Mouse (Mus musculus): ENCODE measurements around the gene Mettl5. TPM values are rescaled to one million over a fixed set of nuclear protein-coding genes. Genes with fewer than 3 reads are reported as not detected.

The Mettl5 gene
- polyA plus RNA-seq, 1 experiment = 4.0 TPM

DNA sequence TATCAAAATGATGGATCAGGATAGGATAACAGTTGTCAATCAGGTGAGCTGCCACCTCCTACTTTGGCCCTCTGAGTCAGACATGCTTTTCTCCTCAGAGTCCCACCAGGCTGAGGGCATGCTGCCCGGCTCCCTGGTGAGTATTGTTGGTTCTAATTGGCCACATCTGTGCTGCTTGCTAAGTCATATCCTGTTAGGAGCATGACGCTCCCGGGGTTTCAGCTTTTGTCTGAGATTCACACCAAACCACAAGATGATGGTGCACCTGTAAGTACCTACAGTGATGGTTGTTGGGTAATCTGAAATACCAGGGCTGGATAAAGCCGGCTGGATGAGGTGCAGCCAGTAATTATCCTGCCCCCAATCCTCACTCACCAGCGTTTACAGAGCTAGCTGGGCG lies 45.2 kb downstream of the Mettl5 start:
- DNase-seq = no peak
- H3K4me1 ChIP-seq (replicated peaks; ENCODE audit: control insufficient read depth, insufficient read depth, low read length) = peaks cover 4% of the 10 kb centered on the region
- H3K4me3 ChIP-seq (ENCODE audit: control insufficient read depth, insufficient read depth, low read length) = no peak overlapping the region
- H3K27me3 ChIP-seq (ENCODE audit: control insufficient read depth, insufficient read depth, low read length) = no peaks in the 10 kb centered on the region
- no peaks in the 10 kb centered on the region for H3K36me3 ChIP-seq (ENCODE audit: control insufficient read depth, insufficient read depth, low read length)
- no peak overlapping the region for H3K27ac ChIP-seq (ENCODE audit: control insufficient read depth, insufficient read depth, low read length)
- TF ChIP-seq CTCF (IDR thresholded peaks at IDR 0.05; ENCODE audit: borderline replicate concordance, control insufficient read depth, extremely low read depth, insufficient read depth, low read length, poor library complexity) (no peak), POLR2A (IDR thresholded peaks at IDR 0.05; ENCODE audit: control insufficient read depth, extremely low read depth, insufficient read depth, low read length, poor library complexity) (no peak)
- WGBS = 39% methylated on average over 6 of the region's 6 CpGs

DNA sequence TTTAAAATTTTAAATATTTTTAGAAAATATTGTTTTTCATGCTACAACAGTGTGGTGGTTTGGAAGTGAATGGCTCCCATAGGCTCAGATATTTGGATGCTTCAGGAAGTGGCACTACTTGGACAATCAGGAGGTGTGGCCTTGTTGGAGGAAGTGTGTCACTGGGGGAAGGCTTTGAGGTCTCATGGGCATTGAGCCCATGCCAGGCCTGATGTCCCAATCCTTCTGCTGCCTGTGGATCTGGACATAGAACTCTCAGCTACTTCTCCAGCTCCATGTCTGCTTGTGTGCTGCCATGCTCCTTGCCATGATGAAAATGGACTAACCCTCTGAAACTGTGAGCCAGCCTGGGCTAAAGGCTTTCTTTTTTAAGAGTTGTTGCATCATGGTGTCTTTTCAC lies 46.7 kb downstream of the Mettl5 start:
- TF ChIP-seq CTCF (IDR thresholded peaks at IDR 0.05; ENCODE audit: borderline replicate concordance, control insufficient read depth, extremely low read depth, insufficient read depth, low read length, poor library complexity) (no peak), POLR2A (IDR thresholded peaks at IDR 0.05; ENCODE audit: control insufficient read depth, extremely low read depth, insufficient read depth, low read length, poor library complexity) (no peak)
- Histone ChIP-seq H3K4me1 (replicated peaks; ENCODE audit: control insufficient read depth, insufficient read depth, low read length) (peaks cover 4% of the 10 kb centered on the region), H3K27me3 (ENCODE audit: control insufficient read depth, insufficient read depth, low read length) (no peaks in the 10 kb centered on the region), H3K4me3 (ENCODE audit: control insufficient read depth, insufficient read depth, low read length) (no peak overlapping the region), H3K27ac (ENCODE audit: control insufficient read depth, insufficient read depth, low read length) (no peak overlapping the region), H3K36me3 (ENCODE audit: control insufficient read depth, insufficient read depth, low read length) (no peaks in the 10 kb centered on the region)
- no peak for DNase-seq

DNA sequence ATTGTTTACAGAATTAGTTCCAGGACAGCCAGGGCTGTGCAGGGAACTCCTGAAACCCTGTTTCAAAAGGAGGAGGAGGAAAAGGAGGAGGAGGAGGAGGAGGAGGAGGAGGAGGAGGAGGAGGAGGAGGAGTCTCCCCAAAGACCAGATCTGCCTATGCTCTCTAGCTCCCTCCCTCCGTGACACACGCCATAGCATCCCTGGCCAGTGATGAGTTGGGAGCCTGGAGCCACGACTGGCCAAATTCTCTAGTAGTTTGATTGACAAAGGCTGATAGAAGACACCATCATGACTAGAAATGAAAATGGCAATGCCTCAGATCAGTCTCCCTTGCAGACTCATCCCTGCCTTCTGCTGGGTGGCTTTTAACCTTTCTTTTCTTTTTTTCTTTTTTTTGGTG lies 47.4 kb downstream of the Mettl5 start:
- Histone ChIP-seq H3K4me1 (replicated peaks; ENCODE audit: control insufficient read depth, insufficient read depth, low read length) (peaks cover 4% of the 10 kb centered on the region), H3K36me3 (ENCODE audit: control insufficient read depth, insufficient read depth, low read length) (no peaks in the 10 kb centered on the region), H3K27ac (ENCODE audit: control insufficient read depth, insufficient read depth, low read length) (no peak overlapping the region), H3K4me3 (ENCODE audit: control insufficient read depth, insufficient read depth, low read length) (no peak overlapping the region), H3K27me3 (ENCODE audit: control insufficient read depth, insufficient read depth, low read length) (no peaks in the 10 kb centered on the region)
- DNase-seq = no peak
- TF ChIP-seq CTCF (IDR thresholded peaks at IDR 0.05; ENCODE audit: borderline replicate concordance, control insufficient read depth, extremely low read depth, insufficient read depth, low read length, poor library complexity) (no peak), POLR2A (IDR thresholded peaks at IDR 0.05; ENCODE audit: control insufficient read depth, extremely low read depth, insufficient read depth, low read length, poor library complexity) (no peak)
- WGBS = 86% methylated on average over 3 of the region's 3 CpGs

DNA sequence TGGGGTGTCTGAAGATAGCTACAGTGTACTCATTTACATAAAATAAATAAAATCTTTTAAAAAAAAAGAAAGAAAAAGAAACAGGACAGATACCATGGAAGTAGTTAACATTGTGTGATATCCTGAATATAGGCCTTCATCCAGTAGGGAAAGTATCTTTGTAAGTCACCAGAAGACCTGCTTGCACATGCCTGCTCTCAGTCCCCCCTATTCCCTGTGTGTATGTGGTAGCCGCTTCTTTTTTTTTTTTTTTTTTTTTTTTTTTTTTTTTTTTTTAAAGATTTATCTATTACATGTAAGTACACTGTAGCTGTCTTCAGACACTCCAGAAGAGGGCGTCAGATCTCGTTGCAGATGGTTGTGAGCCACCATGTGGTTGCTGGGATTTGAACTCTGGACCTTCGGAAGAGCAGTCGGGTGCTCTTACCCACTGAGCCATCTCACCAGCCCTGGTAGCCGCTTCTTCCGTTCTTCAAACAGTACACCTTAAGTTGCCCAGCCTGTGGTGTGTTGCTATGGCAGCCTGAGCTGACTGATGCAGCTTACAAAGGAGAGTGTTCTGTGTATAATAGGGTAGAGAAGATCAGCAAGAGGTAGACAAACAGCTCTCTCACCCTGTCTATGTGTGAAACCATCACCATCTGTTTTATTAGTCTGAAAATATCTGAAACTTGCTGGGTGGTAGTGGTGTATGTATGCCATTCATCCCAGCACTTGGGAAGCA lies 48.0 kb downstream of the Mettl5 start:
- H3K27ac ChIP-seq (ENCODE audit: control insufficient read depth, insufficient read depth, low read length) = no peak overlapping the region
- TF ChIP-seq CTCF (IDR thresholded peaks at IDR 0.05; ENCODE audit: borderline replicate concordance, control insufficient read depth, extremely low read depth, insufficient read depth, low read length, poor library complexity) (no peak), POLR2A (IDR thresholded peaks at IDR 0.05; ENCODE audit: control insufficient read depth, extremely low read depth, insufficient read depth, low read length, poor library complexity) (no peak)
- H3K27me3 ChIP-seq (ENCODE audit: control insufficient read depth, insufficient read depth, low read length) = no peaks in the 10 kb centered on the region
- 87% methylated on average over 7 of the region's 7 CpGs for WGBS
- DNase-seq = no peak
- no peaks in the 10 kb centered on the region for H3K36me3 ChIP-seq (ENCODE audit: control insufficient read depth, insufficient read depth, low read length)
- no peak overlapping the region for H3K4me3 ChIP-seq (ENCODE audit: control insufficient read depth, insufficient read depth, low read length)
- H3K4me1 ChIP-seq (replicated peaks; ENCODE audit: control insufficient read depth, insufficient read depth, low read length) = peaks cover 4% of the 10 kb centered on the region

DNA sequence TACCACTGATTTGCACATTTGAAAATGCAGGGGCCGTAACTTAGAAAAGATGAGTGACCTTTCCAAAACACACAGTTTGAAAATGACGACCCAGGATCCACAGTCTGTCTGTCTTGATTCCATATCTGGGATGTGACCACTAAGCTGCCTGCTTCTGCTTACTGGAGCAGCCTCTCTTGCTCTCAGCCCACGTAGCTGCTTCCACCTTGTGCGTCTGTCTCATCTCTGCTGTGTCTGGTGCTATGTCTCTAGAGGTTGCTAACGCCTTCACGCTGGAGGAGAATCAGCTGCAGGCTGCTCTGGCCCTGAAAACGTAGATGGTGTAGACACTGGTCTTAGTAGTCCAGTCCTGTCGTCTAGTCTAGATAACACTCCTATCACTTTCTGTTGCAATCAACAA lies 55.3 kb downstream of the Mettl5 start:
- no peak for DNase-seq
- H3K27me3 ChIP-seq (ENCODE audit: control insufficient read depth, insufficient read depth, low read length) = no peaks in the 10 kb centered on the region
- 92% methylated on average over 8 of the region's 8 CpGs for WGBS
- H3K4me3 ChIP-seq (ENCODE audit: control insufficient read depth, insufficient read depth, low read length) = no peak overlapping the region
- no peak overlapping the region for H3K27ac ChIP-seq (ENCODE audit: control insufficient read depth, insufficient read depth, low read length)
- no peaks in the 10 kb centered on the region for H3K36me3 ChIP-seq (ENCODE audit: control insufficient read depth, insufficient read depth, low read length)
- no peaks in the 10 kb centered on the region; the same call in 1 of the 2 replicates for H3K4me1 ChIP-seq (replicated peaks; ENCODE audit: control insufficient read depth, insufficient read depth, low read length)
- TF ChIP-seq POLR2A (IDR thresholded peaks at IDR 0.05; ENCODE audit: control insufficient read depth, extremely low read depth, insufficient read depth, low read length, poor library complexity) (no peak), CTCF (IDR thresholded peaks at IDR 0.05; ENCODE audit: borderline replicate concordance, control insufficient read depth, extremely low read depth, insufficient read depth, low read length, poor library complexity) (no peak)

DNA sequence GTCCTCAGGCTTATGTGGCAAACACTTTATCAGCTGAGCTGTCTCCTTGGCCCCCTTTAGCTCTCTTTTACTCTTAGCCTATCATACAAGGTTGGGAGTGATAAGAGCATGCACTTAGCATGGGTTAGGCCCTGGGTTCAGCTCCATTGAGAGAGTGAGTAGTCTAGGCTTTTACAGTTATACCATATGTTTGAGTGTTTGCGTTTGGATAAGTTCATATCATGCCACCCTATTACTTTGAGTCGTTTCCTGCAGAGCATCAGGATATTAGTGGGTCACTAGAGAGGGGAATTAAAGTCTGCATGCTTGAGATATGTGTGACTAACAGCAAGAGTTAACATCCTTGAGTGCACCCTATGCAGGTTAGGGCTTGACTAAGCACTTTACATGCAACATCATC lies 55.7 kb downstream of the Mettl5 start:
- Histone ChIP-seq H3K4me3 (ENCODE audit: control insufficient read depth, insufficient read depth, low read length) (no peak overlapping the region), H3K27me3 (ENCODE audit: control insufficient read depth, insufficient read depth, low read length) (no peaks in the 10 kb centered on the region), H3K36me3 (ENCODE audit: control insufficient read depth, insufficient read depth, low read length) (no peaks in the 10 kb centered on the region), H3K27ac (ENCODE audit: control insufficient read depth, insufficient read depth, low read length) (no peak overlapping the region), H3K4me1 (replicated peaks; ENCODE audit: control insufficient read depth, insufficient read depth, low read length) (no peaks in the 10 kb centered on the region)
- DNase-seq = no peak
- TF ChIP-seq CTCF (IDR thresholded peaks at IDR 0.05; ENCODE audit: borderline replicate concordance, control insufficient read depth, extremely low read depth, insufficient read depth, low read length, poor library complexity) = no peak
- no peak for TF ChIP-seq POLR2A (IDR thresholded peaks at IDR 0.05; ENCODE audit: control insufficient read depth, extremely low read depth, insufficient read depth, low read length, poor library complexity)
- 90% methylated on average over 2 of the region's 2 CpGs for WGBS

DNA sequence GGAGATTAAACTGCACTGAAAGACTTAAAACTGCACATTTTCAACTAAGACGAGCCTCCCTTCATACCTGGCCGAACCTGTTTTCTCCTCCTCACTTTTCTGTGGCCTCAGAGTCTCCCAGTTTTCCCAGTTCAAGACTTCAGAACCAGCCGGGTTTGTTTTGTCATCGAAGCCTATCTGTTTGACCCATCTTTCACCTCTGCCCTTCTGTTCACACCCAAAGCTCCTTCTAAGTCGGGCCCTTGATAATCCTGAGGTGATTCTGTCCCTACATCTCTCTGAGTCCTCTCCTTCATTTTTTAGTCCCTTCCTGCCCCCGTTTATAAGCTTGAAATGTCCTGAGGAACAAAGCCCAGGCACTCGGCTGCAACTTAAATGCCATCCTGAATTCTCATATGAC lies 57.4 kb downstream of the Mettl5 start:
- Histone ChIP-seq H3K4me1 (replicated peaks; ENCODE audit: control insufficient read depth, insufficient read depth, low read length) (peaks cover 3% of the 10 kb centered on the region; the same call in 1 of the 2 replicates), H3K36me3 (ENCODE audit: control insufficient read depth, insufficient read depth, low read length) (no peaks in the 10 kb centered on the region), H3K4me3 (ENCODE audit: control insufficient read depth, insufficient read depth, low read length) (no peak overlapping the region), H3K27me3 (ENCODE audit: control insufficient read depth, insufficient read depth, low read length) (no peaks in the 10 kb centered on the region), H3K27ac (ENCODE audit: control insufficient read depth, insufficient read depth, low read length) (no peak overlapping the region)
- TF ChIP-seq POLR2A (IDR thresholded peaks at IDR 0.05; ENCODE audit: control insufficient read depth, extremely low read depth, insufficient read depth, low read length, poor library complexity) = no peak
- TF ChIP-seq CTCF (IDR thresholded peaks at IDR 0.05; ENCODE audit: borderline replicate concordance, control insufficient read depth, extremely low read depth, insufficient read depth, low read length, poor library complexity) = no peak
- no peak for DNase-seq
- WGBS = 90% methylated on average over 7 of the region's 7 CpGs
